Mouse (Mus musculus) T-helper 17 cell (primary cell): ENCODE data around the gene Mybl2.

Experiments
- in situ Hi-C, 2 experiments: fragments of 300-600 bp; cut with MboI, MseI; formaldehyde crosslinking; loops; 1 replicate in 1 of 2; 2 replicates in 1 of 2; pipeline ENCODE4 v1.15.1; 2025; ENCODE audit warnings: high pct_unique_total_duplicates in 2 of 2

Gene Mybl2

DNA sequence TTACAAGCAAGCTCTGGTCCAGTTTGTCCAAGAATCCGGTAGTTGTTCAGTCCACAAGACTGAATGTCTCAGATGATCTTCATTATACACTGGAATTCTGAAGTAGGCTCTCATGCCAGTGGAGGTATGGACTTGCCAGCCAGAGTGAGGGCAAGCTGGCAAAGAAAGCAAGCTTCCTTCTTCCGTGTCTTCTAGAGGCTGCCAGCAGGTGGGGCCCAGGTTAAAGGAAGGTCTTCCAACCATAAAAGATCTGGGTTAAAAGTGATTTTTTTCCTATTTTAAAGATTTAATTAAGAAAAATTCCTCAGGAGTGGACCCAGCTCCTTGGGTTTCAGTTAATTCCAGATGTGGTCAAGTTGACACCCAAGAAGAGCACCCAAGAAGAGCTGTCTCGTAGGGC lies 15.7 kb downstream of the Mybl2 start:
- in situ Hi-C loops, result loop anchor here in 1 of 2 experiments (10.0 kb wide), 1 partner anchor 535 kb away; the partner anchor contains the start of gene Ttpal

- in situ Hi-C loops, result loop anchor here in 1 of 2 experiments (10.0 kb wide), 1 partner anchor 533 kb away; the partner anchor contains the start of gene Ttpal
Observed at GRCm38 (mm10) chr2:163071590-163071989, 17.1 kb downstream of the Mybl2 start.

DNA sequence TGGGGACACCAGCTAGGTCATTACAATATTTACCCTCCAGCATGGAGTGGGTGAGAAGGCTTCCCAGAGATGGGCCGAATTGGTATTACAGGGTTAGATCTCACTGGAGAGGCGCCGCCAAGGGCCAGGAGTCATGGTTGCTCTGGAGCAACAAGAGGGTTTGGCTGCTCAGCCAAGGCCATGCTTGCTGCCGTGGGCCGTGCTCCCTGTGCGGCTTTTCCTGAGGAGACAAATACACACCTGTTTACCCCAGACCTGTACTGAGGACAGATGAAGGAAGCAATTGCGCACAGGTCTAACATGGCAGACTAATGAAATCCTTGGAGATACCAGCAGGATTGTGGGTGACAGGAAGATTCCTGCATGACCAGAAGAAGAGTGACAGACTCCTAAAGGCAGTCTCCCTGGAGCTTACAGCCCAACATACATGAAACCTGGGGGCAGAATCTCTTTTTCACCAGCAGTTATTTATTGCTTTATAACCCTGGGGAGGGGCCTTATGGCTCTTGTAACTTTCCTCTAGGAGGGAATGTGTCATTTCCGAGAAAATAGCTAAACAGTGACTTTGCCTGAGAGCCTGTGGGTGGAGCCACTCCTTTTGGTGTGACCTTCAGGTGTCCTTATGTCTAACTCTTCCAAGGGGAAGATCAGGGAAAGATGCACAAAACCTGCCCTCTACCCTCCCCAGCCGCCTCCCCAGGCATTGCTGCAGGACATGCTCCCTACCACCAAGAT lies 18.7 kb downstream of the Mybl2 start:
- in situ Hi-C loops, result loop anchor here in 1 of 2 experiments (10.0 kb wide), 1 partner anchor 532 kb away; the partner anchor contains the start of gene Ttpal

DNA sequence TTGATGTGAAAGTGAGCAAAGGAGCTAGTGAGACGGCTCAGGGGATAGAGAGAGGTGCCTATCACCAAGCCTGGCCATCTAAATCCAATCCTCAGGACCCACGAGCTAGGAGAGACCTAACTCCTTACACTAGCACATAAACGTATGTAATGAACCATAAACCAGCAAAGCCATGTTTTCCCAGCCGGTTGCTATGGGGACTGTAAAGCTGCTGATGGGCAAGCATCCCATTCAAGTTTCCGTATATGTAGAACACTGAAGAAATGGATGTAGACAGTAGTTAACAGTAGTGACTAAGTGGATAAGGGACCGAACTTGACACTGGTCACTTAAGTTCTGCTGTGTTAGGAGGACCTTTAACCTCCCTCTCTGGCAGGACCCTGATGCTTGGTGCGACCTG lies 19.5 kb downstream of the Mybl2 start:
- in situ Hi-C loops, result loop anchor here in 1 of 2 experiments (10.0 kb wide), 1 partner anchor 531 kb away; the partner anchor contains the start of gene Ttpal

DNA sequence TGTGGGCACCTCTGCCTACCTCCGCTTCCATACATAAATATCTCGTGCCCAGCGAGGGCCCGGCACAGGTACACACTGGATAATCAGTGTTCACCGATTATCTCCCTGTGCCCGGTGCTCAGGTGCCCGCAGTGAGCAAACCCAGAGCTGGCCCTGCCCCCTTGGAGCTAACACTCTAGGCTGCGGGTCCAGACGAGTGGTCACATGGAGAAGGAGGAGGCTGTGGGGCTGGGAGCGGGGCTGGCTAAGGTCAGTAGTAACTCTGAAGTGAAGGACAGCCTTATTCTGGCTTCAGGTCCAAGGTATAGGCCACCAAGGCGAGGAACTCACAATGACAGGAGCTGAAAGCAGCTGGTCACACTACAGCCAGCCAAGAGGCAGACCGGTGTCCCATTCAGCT lies 20.3 kb downstream of the Mybl2 start:
- in situ Hi-C loops, result loop anchor here in 1 of 2 experiments (10.0 kb wide), 1 partner anchor 530 kb away; the partner anchor contains the start of gene Ttpal

DNA sequence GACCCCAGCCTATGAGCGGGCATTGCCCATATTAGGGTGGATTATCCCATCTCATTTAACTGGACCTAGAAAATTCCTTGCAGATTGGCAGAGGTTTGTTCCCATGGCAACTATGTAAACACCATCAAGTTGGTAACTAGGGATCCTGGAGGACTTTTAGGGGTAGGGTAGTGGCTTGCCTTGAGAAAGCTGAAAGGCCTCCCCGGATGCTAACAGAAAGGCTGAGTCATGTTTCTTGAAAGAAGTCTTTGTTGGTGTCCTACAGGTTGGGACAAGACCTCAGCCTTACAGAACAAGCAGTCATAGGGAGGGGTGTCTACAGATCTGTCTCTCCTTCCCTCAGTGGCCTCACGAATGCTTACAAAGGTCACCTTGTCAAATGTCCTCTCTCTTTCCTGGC lies 20.7 kb downstream of the Mybl2 start:
- in situ Hi-C loops, result loop anchor here in 1 of 2 experiments (10.0 kb wide), 1 partner anchor 530 kb away; the partner anchor contains the start of gene Ttpal

DNA sequence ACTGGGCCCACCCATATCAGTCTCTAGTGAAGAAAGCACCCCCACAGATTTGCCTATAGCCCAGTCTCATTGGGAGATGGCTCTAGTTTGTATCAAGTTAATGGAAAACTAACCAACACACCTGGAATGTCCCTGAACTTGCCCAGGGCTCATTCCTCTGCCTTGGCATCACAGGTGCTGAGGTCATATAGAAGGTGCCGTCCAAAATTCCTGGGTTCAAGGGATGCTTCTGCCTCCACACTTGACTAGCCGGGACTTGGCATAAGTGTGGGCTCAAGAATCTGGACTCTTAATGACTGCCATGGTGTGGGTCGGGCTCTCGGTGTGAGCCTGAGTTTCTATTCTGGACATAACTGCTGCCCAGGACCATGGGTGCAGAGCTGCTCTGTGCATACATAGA lies 24.6 kb downstream of the Mybl2 start:
- in situ Hi-C loops, result loop anchor here in 1 of 2 experiments (10.0 kb wide), 1 partner anchor 526 kb away; the partner anchor contains the start of gene Ttpal

DNA sequence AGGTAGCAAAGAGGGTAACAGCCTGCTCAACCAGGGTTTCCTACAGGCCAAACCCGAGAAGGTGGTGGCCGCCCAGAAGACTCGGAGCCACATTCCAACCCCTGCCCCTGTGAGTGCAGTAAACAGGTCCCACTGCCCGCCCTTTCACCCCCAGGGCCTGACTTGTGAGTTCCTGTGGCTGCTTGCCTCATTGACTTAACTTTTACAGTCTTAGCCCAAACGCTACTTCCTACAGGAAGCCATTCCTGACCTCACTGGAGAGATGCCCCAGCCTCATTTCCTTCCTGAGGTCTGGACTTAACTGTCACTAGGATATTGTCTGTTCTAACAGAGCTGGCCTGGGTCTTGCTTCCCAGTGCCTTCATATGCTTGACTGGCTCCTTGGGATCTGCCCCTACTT lies 28.1 kb downstream of the Mybl2 start:
- in situ Hi-C loops, result no loop called here

DNA sequence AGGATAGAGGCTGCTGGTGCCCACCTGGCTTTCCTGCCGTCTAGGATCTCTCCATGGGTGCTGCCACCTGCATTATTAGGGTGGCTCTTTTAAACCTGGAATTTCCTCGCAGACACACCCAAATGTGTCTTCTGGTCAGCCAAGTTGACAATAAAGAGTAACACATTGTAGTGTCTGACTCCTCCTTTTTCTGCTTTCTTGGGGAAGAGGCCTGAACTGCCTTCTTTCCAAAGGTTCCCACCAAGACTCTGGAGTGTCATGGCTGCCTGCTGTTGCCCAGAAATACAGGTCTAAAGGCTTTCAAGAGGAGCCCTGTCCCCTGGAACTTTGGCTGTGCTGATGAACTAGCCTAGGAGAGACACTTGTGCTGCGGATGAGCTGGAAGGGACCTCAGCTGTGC lies 30.0 kb downstream of the Mybl2 start:
- in situ Hi-C loops, result no loop called here

GRCm38 (mm10) chr2:163085047-163085446 lies 30.6 kb downstream of the Mybl2 start:
- in situ Hi-C loops, result no loop called here

DNA sequence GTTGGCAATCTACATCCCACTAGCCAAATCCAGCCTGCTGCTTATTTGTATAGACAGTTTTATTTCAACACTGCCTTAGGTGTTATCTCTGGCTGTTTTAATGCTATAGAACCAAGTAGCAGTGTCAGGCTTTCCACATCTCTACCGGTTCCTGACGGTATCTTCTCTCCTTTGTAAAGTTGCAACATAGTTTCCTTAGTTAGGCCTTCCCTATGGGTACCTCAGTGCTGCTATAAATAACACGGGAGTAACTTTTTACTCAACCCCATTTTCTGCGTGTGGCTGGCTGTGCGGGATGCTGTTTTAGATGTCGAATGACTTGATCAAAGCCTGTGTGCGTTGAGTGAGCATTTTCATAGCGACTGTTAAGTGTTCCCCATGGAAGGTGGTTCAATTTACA lies 32.1 kb downstream of the Mybl2 start:
- in situ Hi-C loops, result no loop called here

DNA sequence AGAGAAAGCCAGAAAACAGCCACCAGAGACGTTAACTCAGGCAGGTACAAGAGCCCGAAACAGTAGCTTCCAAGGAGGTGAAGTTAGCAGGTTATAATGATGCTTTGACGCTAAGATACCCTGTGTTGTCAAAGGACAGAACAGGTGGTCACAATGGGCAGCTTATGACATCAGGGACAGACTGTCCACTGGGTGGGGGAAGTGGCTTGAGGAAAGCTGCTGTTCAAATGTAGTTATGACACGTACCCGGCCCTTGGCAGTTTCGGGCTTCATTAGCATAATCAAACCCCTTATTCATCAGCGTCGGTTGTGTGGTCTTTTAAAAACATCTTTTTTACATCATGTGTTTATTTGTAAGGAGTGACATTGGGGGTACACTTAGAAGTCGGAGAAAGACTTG lies 33.2 kb downstream of the Mybl2 start, which contains the start of gene Gtsf1l:
TSS of gene Gtsf1l (minus strand) at position 128 of the 400 bp plus-strand sequence.
- in situ Hi-C loops, result no loop called here

- in situ Hi-C loops, result no loop called here
Observed at GRCm38 (mm10) chr2:163089475-163090123, 35.1 kb downstream of the Mybl2 start.

- in situ Hi-C loops, result loop anchor here (5.0 kb wide), 2 partner anchors 112 to 237 kb away; no protein-coding TSS in a partner anchor
Observed at GRCm38 (mm10) chr2:163094909-163095308, 40.4 kb downstream of the Mybl2 start.

DNA sequence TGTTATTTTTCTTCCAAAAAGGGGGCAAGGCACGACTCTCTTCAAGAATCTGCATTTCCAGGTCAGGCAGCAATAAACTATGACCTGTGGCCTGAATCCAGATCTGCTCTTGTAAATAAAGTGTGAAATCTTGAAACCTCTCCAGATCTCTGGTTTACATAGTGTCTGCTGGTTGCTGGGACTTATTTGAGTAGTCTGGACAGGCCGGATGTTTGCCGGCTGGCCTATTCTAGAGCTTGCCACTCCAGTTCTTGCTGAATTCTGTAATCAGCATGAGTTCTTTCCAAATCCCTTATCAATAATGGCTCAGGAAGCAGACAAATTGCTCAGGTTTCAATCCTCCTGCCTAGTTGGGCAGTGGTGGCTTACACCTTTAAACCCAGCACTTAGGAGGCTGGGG lies 41.3 kb downstream of the Mybl2 start:
- in situ Hi-C loops, result loop anchor here (5.0 kb wide), 2 partner anchors 112 to 237 kb away; no protein-coding TSS in a partner anchor

- in situ Hi-C loops, result loop anchor here (5.0 to 10.0 kb wide), 3 partner anchors 95 to 232 kb away; no protein-coding TSS in a partner anchor
Observed at GRCm38 (mm10) chr2:163099919-163100318, 45.4 kb downstream of the Mybl2 start.

DNA sequence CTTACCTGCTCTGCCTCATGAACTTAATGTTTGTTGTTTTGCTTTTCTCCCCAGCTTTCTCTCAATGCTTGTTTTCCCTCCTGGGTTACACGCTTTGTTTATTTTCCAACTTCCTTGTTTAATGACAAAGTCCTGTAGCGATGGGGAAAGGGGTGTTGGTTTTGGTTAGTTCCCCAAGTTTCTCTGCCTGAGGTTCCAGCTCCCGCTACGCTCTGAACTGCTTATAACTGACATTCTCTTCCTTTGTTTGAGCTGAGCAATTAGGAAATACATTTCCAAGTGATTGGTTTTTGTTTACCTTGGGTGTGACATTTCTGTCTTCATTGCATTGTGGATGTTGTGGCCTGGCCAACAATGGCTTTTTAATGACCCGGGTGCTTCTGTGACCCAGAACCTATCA lies 46.1 kb downstream of the Mybl2 start:
- in situ Hi-C loops, result loop anchor here in 1 of 2 experiments (10.0 kb wide), 1 partner anchor 94 kb away; no protein-coding TSS in a partner anchor

- in situ Hi-C loops, result loop anchor here in 1 of 2 experiments (10.0 kb wide), 1 partner anchor 93 kb away; no protein-coding TSS in a partner anchor
Observed at GRCm38 (mm10) chr2:163101646-163102203, 47.2 kb downstream of the Mybl2 start.

- in situ Hi-C loops, result loop anchor here in 1 of 2 experiments (10.0 kb wide), 1 partner anchor 93 kb away; no protein-coding TSS in a partner anchor
Observed at GRCm38 (mm10) chr2:163102216-163102615, 47.7 kb downstream of the Mybl2 start.

- in situ Hi-C loops, result loop anchor here in 1 of 2 experiments (10.0 kb wide), 1 partner anchor 92 kb away; no protein-coding TSS in a partner anchor
Observed at GRCm38 (mm10) chr2:163102900-163103653, 48.6 kb downstream of the Mybl2 start.
